Mouse (Mus musculus) intestine, embryonic 15.5 days (tissue): ENCODE results near the gene Myo16. TPM values are rescaled to one million over a fixed set of nuclear protein-coding genes. Genes with fewer than 3 reads are reported as not detected.

ENCODE experiments used
- ATAC-seq: fragments of 200-750 bp; cut with Nextera tagmentation; 2 replicates; pipeline ENCODE4 v1.8.0; 2017; ENCODE audit warnings: moderate TSS enrichment, moderate library complexity
- H3K27ac ChIP-seq: fragments of 300-500 bp; sonication (generic); 2 replicates; pipeline ENCODE4 v1.5.1; 2015; ENCODE audit warnings: mild to moderate bottlenecking, inconsistent platforms
- H3K27me3 ChIP-seq: fragments of 300-500 bp; sonication (generic); replicated peaks from 2 replicates; pipeline ENCODE4 v1.6.1; 2015; ENCODE audit warnings: inconsistent platforms
- H3K36me3 ChIP-seq: fragments of 300-500 bp; sonication (generic); 2 replicates; pipeline ENCODE4 v1.6.1; 2015; ENCODE audit warnings: inconsistent platforms
- H3K4me1 ChIP-seq: fragments of 300-500 bp; sonication (generic); replicated peaks from 2 replicates; pipeline ENCODE4 v1.6.1; 2015; ENCODE audit warnings: inconsistent platforms
- H3K4me2 ChIP-seq: fragments of 300-500 bp; sonication (generic); replicated peaks from 2 replicates; pipeline ENCODE4 v1.6.1; 2015; ENCODE audit warnings: mild to moderate bottlenecking, inconsistent platforms
- H3K4me3 ChIP-seq: fragments of 300-500 bp; sonication (generic); replicated peaks from 2 replicates; pipeline ENCODE4 v1.5.1; 2015; ENCODE audit warnings: inconsistent platforms
- H3K9ac ChIP-seq: fragments of 300-500 bp; sonication (generic); 2 replicates; pipeline ENCODE4 v1.6.1; 2015; ENCODE audit warnings: inconsistent platforms
- H3K9me3 ChIP-seq: fragments of 300-500 bp; sonication (generic); 2 replicates; pipeline ENCODE4 v1.6.1; 2016; ENCODE audit warnings: inconsistent platforms
- WGBS: fragments of 180-500 bp; shearing (Covaris S2); methylation state at CpG from one replicate; pipeline ENCODE4 v1.1.7; 2015; 5-methylcytosine and 5-hydroxymethylcytosine counted together
- polyA plus RNA-seq: library from polyadenylated mRNA; unstranded; fragments of >200 nt; fragmentation: Nextera tagmentation; extraction: Ambion mirVana; gene quantifications from 2 replicates; pipeline ENCODE4 v1.2.1, GENCODE M21; 2015

The Myo16 gene
- polyA plus RNA-seq, 1 experiment from 2014 or later = 0.16 TPM

GRCm38 (mm10) chr8:10249156-10249555, 95.4 kb downstream of the Myo16 start:
- H3K9ac ChIP-seq = no peak overlapping the region
- H3K4me1 ChIP-seq = no peaks in the 10 kb centered on the region
- peaks cover 8% of the 10 kb centered on the region for H3K27me3 ChIP-seq
- H3K4me2 ChIP-seq = 0 out of 2 replicates have a peak overlapping the region, but pooled peaks have one; percentile 19
- H3K4me3 ChIP-seq = no peak overlapping the region
- ATAC-seq = no peak
- H3K9me3 ChIP-seq = no peaks in the 10 kb centered on the region
- 5% methylated on average over 15 of the region's 15 CpGs for WGBS
- H3K27ac ChIP-seq = no peak overlapping the region
- H3K36me3 ChIP-seq = no peaks in the 10 kb centered on the region

- no peak for ATAC-seq
- H3K4me3 ChIP-seq = no peak overlapping the region
- H3K4me2 ChIP-seq = no peak overlapping the region
- H3K4me1 ChIP-seq = no peaks in the 10 kb centered on the region
- H3K9ac ChIP-seq = no peak overlapping the region
- no peak overlapping the region for H3K27ac ChIP-seq
- no peaks in the 10 kb centered on the region for H3K36me3 ChIP-seq
- WGBS = 67% methylated on average over 2 of the region's 2 CpGs
- H3K9me3 ChIP-seq = no peaks in the 10 kb centered on the region
- H3K27me3 ChIP-seq = no peaks in the 10 kb centered on the region
These were observed 102.0 kb downstream of the Myo16 start for GRCm38 (mm10) chr8:10255741-10256140.

- no peak overlapping the region for H3K27ac ChIP-seq
- H3K4me1 ChIP-seq = no peaks in the 10 kb centered on the region
- 71% methylated on average over 3 of the region's 3 CpGs for WGBS
- no peak overlapping the region for H3K9ac ChIP-seq
- no peak overlapping the region for H3K4me3 ChIP-seq
- no peaks in the 10 kb centered on the region for H3K27me3 ChIP-seq
- no peak overlapping the region for H3K4me2 ChIP-seq
- no peaks in the 10 kb centered on the region for H3K9me3 ChIP-seq
- peak; percentile 77 for ATAC-seq
- no peaks in the 10 kb centered on the region for H3K36me3 ChIP-seq
These were observed 102.9 kb downstream of the Myo16 start for GRCm38 (mm10) chr8:10256563-10256962.

GRCm38 (mm10) chr8:10270094-10270493, 116.4 kb downstream of the Myo16 start:
- Histone ChIP-seq H3K27ac (no peak overlapping the region), H3K4me3 (no peak overlapping the region), H3K4me1 (no peaks in the 10 kb centered on the region), H3K9me3 (no peaks in the 10 kb centered on the region), H3K27me3 (no peaks in the 10 kb centered on the region), H3K36me3 (no peaks in the 10 kb centered on the region), H3K9ac (no peak overlapping the region), H3K4me2 (no peak overlapping the region)
- ATAC-seq = no peak
- WGBS = 86% methylated on average over 4 of the region's 4 CpGs

GRCm38 (mm10) chr8:10292600-10292999, 138.9 kb downstream of the Myo16 start:
- 36% methylated on average over 4 of the region's 4 CpGs for WGBS
- Histone ChIP-seq H3K4me2 (no peak overlapping the region), H3K36me3 (no peaks in the 10 kb centered on the region), H3K27ac (no peak overlapping the region), H3K4me1 (no peaks in the 10 kb centered on the region), H3K27me3 (no peaks in the 10 kb centered on the region), H3K9ac (no peak overlapping the region), H3K9me3 (no peaks in the 10 kb centered on the region), H3K4me3 (no peak overlapping the region)
- ATAC-seq = no peak

- Histone ChIP-seq H3K36me3 (no peaks in the 10 kb centered on the region), H3K4me3 (no peak overlapping the region), H3K4me1 (no peaks in the 10 kb centered on the region), H3K4me2 (no peak overlapping the region), H3K9me3 (no peaks in the 10 kb centered on the region), H3K9ac (no peak overlapping the region), H3K27me3 (no peaks in the 10 kb centered on the region), H3K27ac (no peak overlapping the region)
- ATAC-seq = no peak
- WGBS = 54% methylated on average over 3 of the region's 3 CpGs
These were observed 147.1 kb downstream of the Myo16 start for GRCm38 (mm10) chr8:10300797-10301196.

GRCm38 (mm10) chr8:10303061-10303460, 149.3 kb downstream of the Myo16 start:
- Histone ChIP-seq H3K9me3 (no peaks in the 10 kb centered on the region), H3K27ac (no peak overlapping the region), H3K4me3 (no peak overlapping the region), H3K4me1 (no peaks in the 10 kb centered on the region), H3K4me2 (no peak overlapping the region), H3K9ac (no peak overlapping the region), H3K27me3 (no peaks in the 10 kb centered on the region), H3K36me3 (no peaks in the 10 kb centered on the region)
- WGBS = 76% methylated on average over 4 of the region's 4 CpGs
- ATAC-seq = no peak

- no peak for ATAC-seq
- Histone ChIP-seq H3K9ac (no peak overlapping the region), H3K4me2 (no peak overlapping the region), H3K27me3 (no peaks in the 10 kb centered on the region), H3K27ac (no peak overlapping the region), H3K4me1 (no peaks in the 10 kb centered on the region), H3K36me3 (no peaks in the 10 kb centered on the region), H3K9me3 (no peaks in the 10 kb centered on the region), H3K4me3 (no peak overlapping the region)
- 77% methylated on average over 3 of the region's 3 CpGs for WGBS
These were observed 150.3 kb downstream of the Myo16 start for GRCm38 (mm10) chr8:10303992-10304391.

- H3K4me2 ChIP-seq = no peak overlapping the region
- H3K27me3 ChIP-seq = no peaks in the 10 kb centered on the region
- no peak overlapping the region for H3K27ac ChIP-seq
- no peak overlapping the region for H3K9ac ChIP-seq
- no peaks in the 10 kb centered on the region for H3K4me1 ChIP-seq
- ATAC-seq = no peak
- 76% methylated on average over 1 of the region's 1 CpGs for WGBS
- H3K36me3 ChIP-seq = no peaks in the 10 kb centered on the region
- no peak overlapping the region for H3K4me3 ChIP-seq
- H3K9me3 ChIP-seq = no peaks in the 10 kb centered on the region
These were observed 151.0 kb downstream of the Myo16 start for GRCm38 (mm10) chr8:10304721-10305120.

GRCm38 (mm10) chr8:10307345-10307744, 153.6 kb downstream of the Myo16 start:
- Histone ChIP-seq H3K27me3 (no peaks in the 10 kb centered on the region), H3K36me3 (no peaks in the 10 kb centered on the region), H3K9ac (no peak overlapping the region), H3K9me3 (no peaks in the 10 kb centered on the region), H3K4me1 (no peaks in the 10 kb centered on the region), H3K4me2 (no peak overlapping the region), H3K27ac (no peak overlapping the region), H3K4me3 (no peak overlapping the region)
- no peak for ATAC-seq
- WGBS = 22% methylated on average over 6 of the region's 6 CpGs

- Histone ChIP-seq H3K4me1 (no peaks in the 10 kb centered on the region), H3K9me3 (no peaks in the 10 kb centered on the region), H3K4me3 (no peak overlapping the region), H3K4me2 (no peak overlapping the region), H3K36me3 (no peaks in the 10 kb centered on the region), H3K9ac (no peak overlapping the region), H3K27ac (no peak overlapping the region), H3K27me3 (no peaks in the 10 kb centered on the region)
- WGBS = 36% methylated on average over 12 of the region's 12 CpGs
- no peak for ATAC-seq
These were observed 154.2 kb downstream of the Myo16 start for GRCm38 (mm10) chr8:10307770-10308476.

- H3K4me1 ChIP-seq = no peaks in the 10 kb centered on the region
- 78% methylated on average over 2 of the region's 2 CpGs for WGBS
- no peak overlapping the region for H3K27ac ChIP-seq
- no peaks in the 10 kb centered on the region for H3K9me3 ChIP-seq
- no peaks in the 10 kb centered on the region for H3K36me3 ChIP-seq
- H3K27me3 ChIP-seq = no peaks in the 10 kb centered on the region
- no peak overlapping the region for H3K4me3 ChIP-seq
- no peak for ATAC-seq
- no peak overlapping the region for H3K9ac ChIP-seq
- H3K4me2 ChIP-seq = no peak overlapping the region
These were observed 156.8 kb downstream of the Myo16 start for GRCm38 (mm10) chr8:10310470-10310869.

GRCm38 (mm10) chr8:10312316-10312715, 158.6 kb downstream of the Myo16 start:
- Histone ChIP-seq H3K4me1 (no peaks in the 10 kb centered on the region), H3K9ac (no peak overlapping the region), H3K4me3 (no peak overlapping the region), H3K27me3 (no peaks in the 10 kb centered on the region), H3K9me3 (no peaks in the 10 kb centered on the region), H3K27ac (no peak overlapping the region), H3K4me2 (no peak overlapping the region), H3K36me3 (no peaks in the 10 kb centered on the region)
- WGBS = 68% methylated on average over 10 of the region's 10 CpGs
- no peak for ATAC-seq
